Mouse (Mus musculus) lung, adult 2 months (tissue): ENCODE measurements around the gene Tpm3.

Source experiments
- CTCF ChIP-seq: fragments of 200-500 bp; IDR thresholded peaks from 2 replicates; pipeline ENCODE4 v1.5.1; 2011; ENCODE audit warnings: mild to moderate bottlenecking, low read length, control low read depth; ENCODE audit not compliant: insufficient read depth
- POLR2A ChIP-seq: fragments of 200-500 bp; IDR thresholded peaks from 2 replicates; pipeline ENCODE4 v1.6.1; 2011; ENCODE audit warnings: low read depth, mild to moderate bottlenecking, control low read depth, low read length, borderline replicate concordance; ENCODE audit errors: extremely low read depth

DNA sequence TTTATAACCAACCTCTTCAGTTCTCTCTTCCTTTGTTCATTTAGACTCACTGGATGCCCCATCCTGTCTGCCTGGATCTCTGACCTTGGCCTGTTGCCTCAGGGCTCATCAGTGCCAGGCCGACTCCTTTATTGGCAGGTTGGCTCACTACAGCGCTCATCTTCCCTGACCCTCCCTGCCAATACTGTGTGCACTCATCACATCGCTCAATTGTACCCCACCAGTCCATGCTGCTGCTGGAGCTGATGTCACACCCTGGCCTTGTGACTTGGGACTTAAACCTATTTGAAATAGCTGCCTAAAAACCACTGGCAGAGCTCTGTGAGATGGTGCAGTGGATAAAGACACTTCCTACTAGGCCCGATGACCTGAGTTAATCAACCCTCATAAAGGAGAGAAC, 4.6 kb upstream of the Tpm3 start:
- TF ChIP-seq POLR2A (no peak), CTCF (no peak)
